Mouse (Mus musculus) intestine, embryonic 14.5 days (tissue): ENCODE measurements around the gene Itpk1. TPM values are rescaled to one million over a fixed set of nuclear protein-coding genes. Genes with fewer than 3 reads are reported as not detected.

Source experiments
- ATAC-seq: fragments of 200-750 bp; cut with Nextera tagmentation; replicated peaks from 2 replicates; pipeline ENCODE4 v1.8.0; 2017; ENCODE audit warnings: low read depth, moderate number of reproducible peaks, moderate TSS enrichment, moderate library complexity; ENCODE audit not compliant: low FRiP score, low TSS enrichment
- DNase-seq: peaks from one replicate; pipeline ENCODE4 v3.0.0-alpha.2; 2018; ENCODE audit warnings: low spot score
- H3K27ac ChIP-seq: fragments of 300-500 bp; sonication (generic); 2 replicates; pipeline ENCODE4 v1.5.1; 2014; ENCODE audit warnings: low read depth, mild to moderate bottlenecking, control low read depth
- H3K27me3 ChIP-seq: fragments of 300-500 bp; sonication (generic); replicated peaks from 2 replicates; pipeline ENCODE4 v1.6.1; 2014; ENCODE audit warnings: low read length, control low read depth; ENCODE audit not compliant: control insufficient read depth, insufficient read depth
- H3K36me3 ChIP-seq: fragments of 300-500 bp; sonication (generic); 2 replicates; pipeline ENCODE4 v1.6.1; 2014; ENCODE audit warnings: low read length, control low read depth; ENCODE audit not compliant: control insufficient read depth, insufficient read depth
- H3K4me1 ChIP-seq: fragments of 300-500 bp; sonication (generic); replicated peaks from 2 replicates; pipeline ENCODE4 v1.6.1; 2014; ENCODE audit warnings: low read length, control low read depth, mixed read lengths; ENCODE audit not compliant: control insufficient read depth, insufficient read depth
- H3K4me2 ChIP-seq: fragments of 300-500 bp; sonication (generic); 2 replicates; pipeline ENCODE4 v1.6.1; 2014; ENCODE audit warnings: low read length
- H3K4me3 ChIP-seq: fragments of 300-500 bp; sonication (generic); 2 replicates; pipeline ENCODE4 v1.5.1; 2014; ENCODE audit warnings: low read depth, low read length, control low read depth, mixed read lengths
- H3K9ac ChIP-seq: fragments of 300-500 bp; sonication (generic); 2 replicates; pipeline ENCODE4 v1.6.1; 2014; ENCODE audit warnings: mild to moderate bottlenecking, low read length
- H3K9me3 ChIP-seq: fragments of 300-500 bp; sonication (generic); 2 replicates; pipeline ENCODE4 v1.6.1; 2016; ENCODE audit warnings: low read length, control low read depth; ENCODE audit not compliant: control insufficient read depth
- WGBS: fragments of 180-500 bp; shearing (Covaris S2); extraction: QIAGEN DNeasy Blood & Tissue Kit; methylation state at CpG from one replicate; pipeline ENCODE4 v1.1.7; 2014; 5-methylcytosine and 5-hydroxymethylcytosine counted together
- polyA plus RNA-seq: library from polyadenylated mRNA; unstranded; fragments of >200 nt; fragmentation: Nextera tagmentation; extraction: Ambion mirVana; gene quantifications from 2 replicates; pipeline ENCODE4 v1.2.1, GENCODE M21; 2014

Gene Itpk1
- polyA plus RNA-seq, 1 experiment from 2014 or later, result 31.5 TPM

DNA sequence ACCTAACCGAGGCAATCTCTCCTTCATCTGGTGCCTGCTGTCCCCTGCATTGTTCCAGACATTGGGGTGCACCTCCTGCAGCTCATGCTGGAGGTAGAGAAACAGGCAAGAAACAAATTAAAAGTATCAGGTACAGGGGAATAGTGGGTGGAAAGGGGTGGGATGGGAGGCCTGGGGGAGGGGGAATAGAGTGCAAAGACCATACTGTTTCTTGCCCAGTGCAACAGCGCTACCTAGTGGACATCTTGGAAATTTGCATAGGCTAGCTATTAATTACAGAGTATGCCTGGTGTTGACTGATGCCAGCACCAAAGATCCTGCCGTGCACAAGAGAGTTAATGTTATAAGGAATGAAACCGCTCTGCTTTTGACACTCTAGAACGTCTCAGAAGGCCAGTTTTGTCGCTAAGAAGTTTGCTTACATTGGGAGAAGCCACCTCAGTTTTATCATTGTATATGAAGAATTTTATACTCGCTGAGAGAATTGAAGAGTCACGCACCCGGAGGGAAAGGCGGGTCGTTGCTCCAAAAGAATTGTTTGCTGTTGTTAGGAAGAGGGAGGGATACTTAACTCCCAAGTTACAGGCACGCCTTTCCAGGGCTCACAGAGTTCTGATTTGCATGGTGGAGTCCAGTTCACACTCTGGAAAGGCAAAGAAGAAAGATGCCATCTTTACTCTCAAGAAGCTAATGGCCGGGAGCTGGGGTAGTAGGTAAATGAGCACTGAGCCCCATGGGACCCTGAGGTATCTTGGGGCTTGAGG, 15.0 kb upstream of the Itpk1 start:
- Histone ChIP-seq H3K4me1 (no peaks in the 10 kb centered on the region), H3K4me2 (peak overlapping the region; percentile 22; the same call in 1 of the 2 replicates), H3K27ac (no peak overlapping the region), H3K9me3 (no peaks in the 10 kb centered on the region), H3K4me3 (no peak overlapping the region), H3K27me3 (no peaks in the 10 kb centered on the region), H3K9ac (no peak overlapping the region), H3K36me3 (no peaks in the 10 kb centered on the region)
- no peak; the same call in 1 of the 2 replicates for ATAC-seq
- DNase-seq, result peak; percentile 74
- 24% methylated on average over 13 of the region's 13 CpGs for WGBS

DNA sequence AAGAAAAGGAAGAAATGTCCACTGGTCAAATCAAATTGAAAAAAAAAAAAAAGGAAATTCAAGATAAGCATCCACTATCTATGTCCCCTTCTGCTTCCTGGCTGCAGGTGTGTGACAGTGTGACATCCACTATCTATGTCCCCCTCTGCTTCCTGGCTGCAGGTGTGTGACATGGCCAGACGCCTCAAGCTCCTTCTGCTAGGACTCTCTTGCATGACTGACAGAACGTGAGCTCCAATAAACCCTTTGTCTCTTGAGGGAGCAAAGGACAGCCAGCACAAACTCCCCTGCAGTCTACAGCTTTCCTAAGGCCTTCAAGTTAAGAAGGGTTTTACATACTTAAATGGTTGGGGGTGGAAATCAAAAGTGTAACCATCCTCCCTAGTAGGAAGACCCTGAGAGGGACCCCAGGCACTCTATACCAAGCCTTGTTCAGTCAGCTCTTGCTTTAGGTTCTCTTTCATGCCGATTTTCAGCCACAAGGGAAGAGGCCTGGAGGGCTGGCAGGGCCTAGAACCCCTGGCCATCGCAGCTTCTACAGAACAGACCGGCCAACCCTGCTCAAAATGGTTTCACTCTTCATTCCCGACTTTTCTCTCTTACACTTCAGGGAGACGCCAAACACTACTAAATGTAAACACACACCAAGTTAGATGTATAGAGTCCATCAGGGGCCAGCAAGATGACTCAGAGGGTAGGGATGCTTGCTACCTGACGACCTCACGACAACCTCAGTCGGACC, 10.1 kb upstream of the Itpk1 start:
- no peak overlapping the region for H3K4me3 ChIP-seq
- ATAC-seq, result no peak
- no peak for DNase-seq
- no peak overlapping the region for H3K4me2 ChIP-seq
- no peaks in the 10 kb centered on the region for H3K9me3 ChIP-seq
- no peaks in the 10 kb centered on the region for H3K4me1 ChIP-seq
- no peak overlapping the region for H3K9ac ChIP-seq
- H3K36me3 ChIP-seq, result no peaks in the 10 kb centered on the region
- 78% methylated on average over 10 of the region's 10 CpGs for WGBS
- H3K27ac ChIP-seq, result no peak overlapping the region
- no peaks in the 10 kb centered on the region for H3K27me3 ChIP-seq

DNA sequence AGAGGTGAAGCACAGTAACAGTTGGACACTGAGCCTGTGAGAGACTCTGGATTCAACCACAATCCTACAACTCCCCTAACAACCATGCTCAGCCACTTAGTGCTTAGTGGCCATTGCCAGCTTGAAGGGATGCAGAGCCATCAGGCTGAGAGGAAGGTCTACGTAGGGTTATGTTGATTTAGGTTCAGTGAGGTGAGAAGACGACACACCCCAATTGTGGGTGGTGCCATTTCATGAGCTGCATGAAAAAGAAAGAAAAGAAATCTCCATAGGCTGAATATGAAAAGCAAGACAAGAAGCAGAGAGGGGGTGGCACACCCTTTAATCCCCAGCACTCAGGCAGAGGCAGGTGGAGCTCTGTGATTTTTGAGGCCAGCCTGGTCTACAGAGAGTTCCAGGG, 9.4 kb upstream of the Itpk1 start:
- H3K4me1 ChIP-seq, result no peaks in the 10 kb centered on the region
- H3K4me3 ChIP-seq, result no peak overlapping the region
- H3K9ac ChIP-seq, result no peak overlapping the region
- no peak for ATAC-seq
- H3K27ac ChIP-seq, result no peak overlapping the region
- WGBS, result 58% methylated on average over 2 of the region's 2 CpGs
- H3K36me3 ChIP-seq, result no peaks in the 10 kb centered on the region
- no peaks in the 10 kb centered on the region for H3K9me3 ChIP-seq
- DNase-seq, result no peak
- H3K4me2 ChIP-seq, result no peak overlapping the region
- no peaks in the 10 kb centered on the region for H3K27me3 ChIP-seq

DNA sequence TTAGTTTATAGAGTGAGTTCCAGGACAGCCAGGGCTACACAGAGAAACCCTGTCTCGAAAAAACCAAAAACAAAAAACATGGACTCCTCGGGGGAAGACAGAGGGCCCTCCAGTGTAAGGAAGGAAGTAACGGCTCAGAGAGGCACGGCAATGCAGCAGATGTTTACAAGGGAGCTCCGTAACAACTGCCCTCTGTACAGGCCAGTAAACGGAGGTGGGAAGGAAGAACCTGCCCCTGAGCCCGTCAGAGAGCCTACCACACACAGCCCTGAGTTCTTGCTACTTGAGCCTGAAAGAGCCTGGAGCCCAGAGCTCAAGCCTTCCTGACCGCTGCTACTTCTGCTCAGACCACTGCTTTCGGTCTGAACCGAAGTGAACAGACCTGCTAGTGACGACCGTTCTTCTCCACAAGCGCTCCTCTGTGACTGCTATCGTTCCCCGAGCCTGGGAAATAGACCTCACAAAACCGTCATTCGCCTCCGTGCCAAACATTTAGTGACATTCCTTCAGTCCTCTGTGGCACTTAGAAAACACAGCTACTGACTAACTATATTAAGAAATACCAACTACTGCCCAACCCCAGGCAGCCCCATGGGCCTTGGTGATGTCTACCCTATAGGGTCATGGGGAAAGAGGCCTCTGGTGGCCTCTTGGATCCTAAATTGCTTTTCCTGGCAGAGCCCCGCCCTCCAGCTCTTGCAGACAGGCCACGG, 8.6 kb upstream of the Itpk1 start:
- Histone ChIP-seq H3K36me3 (no peaks in the 10 kb centered on the region), H3K27ac (no peak overlapping the region), H3K4me3 (no peak overlapping the region), H3K27me3 (no peaks in the 10 kb centered on the region), H3K4me2 (no peak overlapping the region), H3K9me3 (no peaks in the 10 kb centered on the region), H3K4me1 (no peaks in the 10 kb centered on the region), H3K9ac (no peak overlapping the region)
- ATAC-seq, result no peak
- DNase-seq, result no peak
- whole genome bisulfite sequencing, result 64% methylated on average over 20 of the region's 20 CpGs

DNA sequence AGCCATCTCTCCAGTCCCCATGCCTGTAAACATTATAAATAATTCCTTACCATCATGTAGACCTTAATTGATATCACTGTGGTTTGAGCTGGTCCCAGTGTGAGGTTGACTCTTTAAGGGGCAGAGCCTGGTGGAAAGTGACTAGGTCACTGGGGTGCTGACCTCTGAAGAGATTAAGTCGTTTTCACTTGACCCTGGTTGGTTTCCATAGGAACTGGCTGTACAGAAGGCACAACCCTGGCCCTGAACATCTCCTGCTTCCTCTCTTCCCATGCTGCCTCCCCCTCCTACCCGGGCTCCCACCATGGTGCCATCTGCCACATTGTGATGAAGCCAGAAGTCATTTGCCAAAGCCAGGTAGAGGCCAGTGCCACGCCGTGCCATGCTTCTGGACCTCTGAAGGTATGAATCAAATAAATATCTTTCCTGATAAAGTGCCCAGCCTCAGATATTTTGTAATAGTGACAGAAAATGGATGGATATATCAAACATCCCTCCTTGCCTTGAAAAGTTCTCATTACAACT, 6.2 kb upstream of the Itpk1 start:
- WGBS, result 61% methylated on average over 4 of the region's 4 CpGs
- Histone ChIP-seq H3K4me3 (no peak overlapping the region), H3K4me1 (peaks cover under 1% of the 10 kb centered on the region; the same call in 1 of the 2 replicates), H3K9me3 (no peaks in the 10 kb centered on the region), H3K36me3 (no peaks in the 10 kb centered on the region), H3K27me3 (no peaks in the 10 kb centered on the region), H3K27ac (no peak overlapping the region), H3K4me2 (no peak overlapping the region), H3K9ac (no peak overlapping the region)
- no peak for ATAC-seq
- no peak for DNase-seq

DNA sequence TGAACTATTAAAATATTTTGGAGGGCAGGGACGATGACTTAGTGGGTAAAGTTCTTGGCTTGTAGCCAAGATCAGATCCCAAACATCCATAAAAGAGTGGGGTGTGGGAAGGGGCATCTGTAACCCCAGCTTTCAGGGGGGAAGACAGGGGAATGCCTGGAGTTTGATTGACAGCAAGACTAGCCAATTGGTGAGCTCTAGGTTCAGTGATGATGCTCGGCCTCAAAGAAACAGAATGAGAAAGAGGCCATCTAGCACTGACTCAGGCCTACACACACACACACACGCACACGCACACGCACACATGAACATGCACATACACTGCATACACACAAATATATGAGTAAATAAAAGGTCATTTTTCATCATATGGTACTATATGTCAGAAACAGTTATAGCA, 5.2 kb upstream of the Itpk1 start:
- Histone ChIP-seq H3K27me3 (no peaks in the 10 kb centered on the region), H3K9me3 (no peaks in the 10 kb centered on the region), H3K9ac (no peak overlapping the region), H3K27ac (no peak overlapping the region), H3K4me3 (no peak overlapping the region), H3K4me2 (no peak overlapping the region), H3K4me1 (peaks cover 6% of the 10 kb centered on the region), H3K36me3 (no peaks in the 10 kb centered on the region)
- ATAC-seq (no peak), DNase-seq (no peak)
- 78% methylated on average over 5 of the region's 5 CpGs for WGBS

DNA sequence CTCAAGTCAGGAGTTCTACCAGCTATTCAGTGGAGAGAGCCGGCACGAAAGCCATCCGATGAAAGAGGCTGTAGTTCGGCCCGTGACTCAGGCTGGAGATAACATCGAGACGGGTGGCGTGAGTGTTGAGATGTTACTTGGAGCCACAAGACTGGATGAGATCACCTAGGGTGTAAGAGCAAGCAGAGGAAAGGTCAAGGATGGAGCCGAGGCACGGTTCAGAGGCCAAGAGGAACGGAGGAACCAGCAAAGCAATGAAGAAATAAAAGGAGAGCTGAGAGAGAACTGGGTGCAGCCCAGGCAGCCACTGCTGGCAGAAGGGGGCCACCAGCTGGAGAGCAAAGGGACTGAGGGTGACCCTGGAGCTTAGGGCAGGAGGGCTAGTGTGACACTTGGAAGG, 3.5 kb upstream of the Itpk1 start:
- H3K4me3 ChIP-seq, result no peak overlapping the region
- ATAC-seq, result no peak
- H3K36me3 ChIP-seq, result no peaks in the 10 kb centered on the region
- 79% methylated on average over 11 of the region's 11 CpGs for WGBS
- no peaks in the 10 kb centered on the region for H3K9me3 ChIP-seq
- H3K4me1 ChIP-seq, result peaks cover 14% of the 10 kb centered on the region
- no peak for DNase-seq
- no peak overlapping the region for H3K27ac ChIP-seq
- no peaks in the 10 kb centered on the region for H3K27me3 ChIP-seq
- no peak overlapping the region for H3K4me2 ChIP-seq
- no peak overlapping the region for H3K9ac ChIP-seq

DNA sequence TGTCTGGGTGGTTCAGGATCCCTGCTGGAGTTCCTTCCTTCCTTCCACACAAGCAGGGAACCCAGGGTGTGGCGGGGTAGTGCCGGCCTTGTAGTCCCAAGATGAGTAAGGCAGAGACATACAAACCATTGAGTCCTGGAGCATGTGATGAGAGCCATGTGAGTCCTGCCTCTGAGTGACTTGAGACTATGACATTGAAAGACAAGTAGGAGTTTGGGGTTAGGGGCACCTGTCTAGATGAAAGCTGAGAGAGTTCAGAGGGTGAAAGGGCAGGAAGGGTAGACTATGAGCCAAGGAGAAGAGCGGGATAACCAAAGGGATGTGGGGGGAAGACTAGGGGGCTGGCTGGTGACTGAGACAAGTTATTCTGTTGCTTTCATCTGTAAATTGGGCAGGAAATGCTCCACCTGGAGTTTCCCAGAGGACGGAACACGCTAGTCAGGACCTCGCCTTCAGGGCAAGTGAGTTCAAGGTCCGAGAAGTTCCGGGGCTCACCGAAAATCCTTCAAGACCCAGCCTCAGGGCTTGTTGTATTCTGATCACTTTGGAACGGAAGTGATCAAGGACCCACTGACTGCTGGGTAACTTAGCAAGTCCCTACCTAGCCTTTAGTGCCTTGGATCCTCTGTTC, 2.2 kb upstream of the Itpk1 start:
- Histone ChIP-seq H3K27me3 (no peaks in the 10 kb centered on the region), H3K9me3 (no peaks in the 10 kb centered on the region), H3K27ac (no peak overlapping the region), H3K9ac (no peak overlapping the region), H3K36me3 (no peaks in the 10 kb centered on the region), H3K4me3 (no peak overlapping the region), H3K4me2 (no peak overlapping the region), H3K4me1 (peaks cover 21% of the 10 kb centered on the region)
- WGBS, result 87% methylated on average over 10 of the region's 10 CpGs
- ATAC-seq (no peak), DNase-seq (no peak)
